Mouse (Mus musculus) intestine, postnatal 0 days (tissue): ENCODE data around the gene Gm10644. TPM values are rescaled to one million over a fixed set of nuclear protein-coding genes. Genes with fewer than 3 reads are reported as not detected.

Experiments
- ATAC-seq: fragments of 200-750 bp; cut with Nextera tagmentation; 2 replicates; pipeline ENCODE4 v1.8.0; 2017; ENCODE audit warnings: mild to moderate bottlenecking, moderate TSS enrichment, moderate library complexity
- H3K27ac ChIP-seq: fragments of 300-500 bp; sonication (generic); 2 replicates; pipeline ENCODE4 v1.5.1; 2014; ENCODE audit warnings: mild to moderate bottlenecking, low read depth, low read length, moderate library complexity
- H3K27me3 ChIP-seq: fragments of 300-500 bp; sonication (generic); replicated peaks from 2 replicates; pipeline ENCODE4 v1.6.1; 2014; ENCODE audit warnings: low read length, mixed read lengths; ENCODE audit not compliant: control insufficient read depth, insufficient read depth
- H3K36me3 ChIP-seq: fragments of 300-500 bp; sonication (generic); 2 replicates; pipeline ENCODE4 v1.6.1; 2014; ENCODE audit warnings: mild to moderate bottlenecking, moderate library complexity; ENCODE audit not compliant: control insufficient read depth, insufficient read depth
- H3K4me1 ChIP-seq: fragments of 300-500 bp; sonication (generic); replicated peaks from 2 replicates; pipeline ENCODE4 v1.6.1; 2014; ENCODE audit warnings: antibody characterized with exemption, low read length, mixed read lengths; ENCODE audit not compliant: control insufficient read depth, insufficient read depth
- H3K4me2 ChIP-seq: fragments of 300-500 bp; sonication (generic); replicated peaks from 2 replicates; pipeline ENCODE4 v1.6.1; 2014; ENCODE audit warnings: low read depth, mild to moderate bottlenecking, moderate library complexity
- H3K4me3 ChIP-seq: fragments of 300-500 bp; sonication (generic); 2 replicates; pipeline ENCODE4 v1.5.1; 2014; ENCODE audit warnings: low read depth, low read length
- H3K9ac ChIP-seq: fragments of 300-500 bp; sonication (generic); 2 replicates; pipeline ENCODE4 v1.6.1; 2014; ENCODE audit warnings: mild to moderate bottlenecking, low read depth, low read length
- H3K9me3 ChIP-seq: fragments of 300-500 bp; sonication (generic); 2 replicates; pipeline ENCODE4 v1.6.1; 2016; ENCODE audit warnings: mixed run types; ENCODE audit not compliant: control insufficient read depth
- CTCF ChIP-seq: sonication (generic); IDR thresholded peaks from 2 replicates; pipeline ENCODE4 v1.5.1; 2016; ENCODE audit warnings: low read depth, mild to moderate bottlenecking, control low read depth, antibody characterized with exemption, moderate library complexity
- WGBS: fragments of 180-500 bp; shearing (Covaris S2); extraction: QIAGEN DNeasy Blood & Tissue Kit; methylation state at CpG from one replicate; pipeline ENCODE4 v1.1.7; 2014; 5-methylcytosine and 5-hydroxymethylcytosine counted together
- polyA plus RNA-seq: library from polyadenylated mRNA; unstranded; fragments of >200 nt; fragmentation: Nextera tagmentation; extraction: Ambion mirVana; gene quantifications from 2 replicates; pipeline ENCODE4 v1.2.1, GENCODE M21; 2015

The Gm10644 gene
- polyA plus RNA-seq, 1 experiment from 2014 or later = 0.12 TPM

DNA sequence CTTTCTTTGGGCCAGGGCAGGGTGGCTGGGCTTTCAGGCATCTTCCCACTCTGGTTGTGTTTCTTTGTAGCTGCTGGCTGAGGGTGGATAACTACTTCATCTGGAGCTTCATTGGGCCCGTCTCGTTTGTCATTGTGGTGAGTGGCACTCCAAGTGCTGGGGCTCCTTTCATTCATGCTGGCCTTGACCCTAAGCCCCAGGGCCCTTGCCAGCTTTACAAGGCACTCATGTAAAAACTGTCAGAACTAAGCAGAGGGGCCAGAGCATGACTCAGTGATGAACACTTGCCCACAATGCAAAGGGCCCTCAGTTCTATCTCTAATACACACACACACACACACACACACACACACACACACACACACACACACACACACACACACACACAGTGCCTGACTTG is 20.0 kb downstream of the Gm10644 start:
- no peak for TF ChIP-seq CTCF
- WGBS = 84% methylated on average over 2 of the region's 2 CpGs

DNA sequence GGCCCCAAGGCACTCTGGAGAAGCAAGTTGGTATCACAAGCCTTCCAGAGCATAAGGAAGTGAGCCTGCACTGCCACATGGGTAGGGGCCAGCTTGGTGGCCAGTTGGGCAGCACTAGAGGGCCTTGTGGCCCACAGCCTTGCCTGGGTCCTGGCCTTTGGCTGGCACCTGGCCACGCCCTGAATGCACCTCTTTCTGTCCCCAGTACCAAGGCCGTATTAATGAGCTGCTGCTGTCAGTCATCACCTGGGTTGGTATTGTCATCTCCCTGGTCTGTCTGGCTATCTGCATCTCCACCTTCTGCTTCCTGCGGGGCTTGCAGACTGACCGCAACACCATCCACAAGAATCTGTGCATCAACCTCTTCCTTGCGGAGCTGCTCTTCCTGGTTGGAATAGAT is 20.8 kb downstream of the Gm10644 start:
- 75% methylated on average over 5 of the region's 5 CpGs for WGBS
- H3K27me3 ChIP-seq = no peaks in the 10 kb centered on the region
- H3K4me1 ChIP-seq = no peaks in the 10 kb centered on the region
- no peaks in the 10 kb centered on the region for H3K9me3 ChIP-seq
- TF ChIP-seq CTCF = no peak
- no peak overlapping the region for H3K4me3 ChIP-seq
- ATAC-seq = no peak
- peaks cover 33% of the 10 kb centered on the region; the same call in 1 of the 2 replicates for H3K36me3 ChIP-seq
- no peak overlapping the region for H3K4me2 ChIP-seq
- H3K27ac ChIP-seq = no peak overlapping the region
- no peak overlapping the region for H3K9ac ChIP-seq

More for the DNA sequence above, 20.0 kb downstream of the Gm10644 start:
- Histone ChIP-seq H3K27me3 (no peaks in the 10 kb centered on the region), H3K36me3 (peaks cover 33% of the 10 kb centered on the region; the same call in 1 of the 2 replicates), H3K9me3 (no peaks in the 10 kb centered on the region), H3K4me1 (no peaks in the 10 kb centered on the region), H3K4me2 (no peak overlapping the region), H3K4me3 (no peak overlapping the region), H3K9ac (no peak overlapping the region), H3K27ac (no peak overlapping the region)
- no peak for ATAC-seq

DNA sequence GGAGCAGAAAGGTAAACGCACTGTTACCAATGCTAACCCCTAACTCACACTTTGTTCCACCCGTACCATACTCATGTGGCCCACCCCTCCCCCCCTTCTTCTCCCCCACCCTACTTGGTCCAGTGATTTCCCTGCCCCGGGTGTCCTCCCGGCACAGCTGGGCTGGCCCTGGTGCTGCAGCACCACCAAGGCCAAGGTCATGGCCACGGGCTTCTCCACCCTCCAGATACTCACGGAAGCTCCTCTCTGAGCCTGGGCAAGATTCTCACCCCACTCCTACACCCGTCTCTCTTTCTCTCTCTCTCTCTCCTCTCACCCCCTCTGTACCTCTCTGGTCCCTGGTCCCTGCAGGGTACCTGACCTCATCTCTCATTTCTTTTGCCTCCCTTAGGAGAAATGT is 28.7 kb downstream of the Gm10644 start:
- no peak for TF ChIP-seq CTCF
- Histone ChIP-seq H3K36me3 (peaks cover 16% of the 10 kb centered on the region; the same call in 1 of the 2 replicates), H3K27me3 (no peaks in the 10 kb centered on the region), H3K4me2 (no peak overlapping the region), H3K9ac (no peak overlapping the region), H3K4me3 (no peak overlapping the region), H3K27ac (no peak overlapping the region), H3K9me3 (no peaks in the 10 kb centered on the region), H3K4me1 (no peaks in the 10 kb centered on the region)
- 68% methylated on average over 7 of the region's 7 CpGs for WGBS
- ATAC-seq = no peak

DNA sequence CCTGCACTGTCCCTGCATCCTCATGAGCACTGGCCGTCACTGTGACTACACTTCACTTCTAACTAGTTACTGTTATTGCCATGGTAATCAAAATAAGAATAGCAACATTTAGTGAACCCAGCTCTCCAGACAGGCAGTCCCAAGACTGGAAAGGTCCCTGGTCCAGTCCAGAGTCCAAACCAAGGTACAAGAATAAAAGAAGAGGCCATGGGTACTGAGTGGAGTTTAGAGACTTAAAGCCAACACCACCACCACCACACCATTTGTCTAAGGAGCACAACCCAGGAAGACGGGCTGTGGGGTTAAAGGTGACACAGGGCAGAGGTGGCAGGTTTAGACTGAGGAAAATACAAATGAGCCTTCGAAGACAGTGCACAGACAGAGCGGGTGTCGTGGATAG is 30.4 kb downstream of the Gm10644 start:
- ATAC-seq = peak; percentile 22; the same call in 1 of the 2 replicates
- no peak overlapping the region for H3K4me2 ChIP-seq
- H3K9me3 ChIP-seq = no peaks in the 10 kb centered on the region
- no peaks in the 10 kb centered on the region for H3K4me1 ChIP-seq
- peaks cover 12% of the 10 kb centered on the region; the same call in 1 of the 2 replicates for H3K36me3 ChIP-seq
- no peak overlapping the region for H3K27ac ChIP-seq
- no peaks in the 10 kb centered on the region for H3K27me3 ChIP-seq
- no peak overlapping the region for H3K9ac ChIP-seq
- no peak overlapping the region for H3K4me3 ChIP-seq
- WGBS = 90% methylated on average over 5 of the region's 5 CpGs
- no peak for TF ChIP-seq CTCF

DNA sequence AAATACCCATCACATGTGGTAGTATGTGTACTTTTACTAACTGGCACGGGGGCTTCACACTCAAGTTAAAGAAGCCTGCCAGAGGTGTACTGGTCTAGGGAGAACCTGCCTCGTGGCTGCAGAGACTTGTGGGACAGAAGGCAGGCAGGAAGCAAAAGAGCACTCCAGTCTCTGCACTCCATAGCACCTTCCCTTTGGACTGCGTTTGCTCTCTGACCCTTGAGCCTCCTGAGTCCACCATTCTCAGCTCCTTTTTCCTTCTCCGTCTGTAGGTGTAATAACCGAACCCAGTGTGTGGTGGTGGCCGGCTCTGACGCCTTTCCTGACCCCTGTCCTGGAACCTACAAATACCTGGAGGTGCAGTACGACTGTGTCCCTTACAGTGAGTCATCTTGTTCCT is 32.3 kb downstream of the Gm10644 start:
- H3K4me2 ChIP-seq = no peak overlapping the region
- no peak overlapping the region for H3K27ac ChIP-seq
- no peak overlapping the region for H3K4me3 ChIP-seq
- no peak for ATAC-seq
- H3K9me3 ChIP-seq = no peaks in the 10 kb centered on the region
- H3K27me3 ChIP-seq = no peaks in the 10 kb centered on the region
- 88% methylated on average over 8 of the region's 8 CpGs for WGBS
- H3K4me1 ChIP-seq = no peaks in the 10 kb centered on the region
- no peak for TF ChIP-seq CTCF
- H3K9ac ChIP-seq = no peak overlapping the region
- peaks cover 12% of the 10 kb centered on the region; the same call in 1 of the 2 replicates for H3K36me3 ChIP-seq

- no peaks in the 10 kb centered on the region for H3K9me3 ChIP-seq
- no peak overlapping the region for H3K27ac ChIP-seq
- WGBS = 75% methylated on average over 3 of the region's 3 CpGs
- no peak for ATAC-seq
- H3K9ac ChIP-seq = no peak overlapping the region
- H3K4me3 ChIP-seq = no peak overlapping the region
- H3K27me3 ChIP-seq = no peaks in the 10 kb centered on the region
- no peak overlapping the region for H3K4me2 ChIP-seq
- peak; percentile 93 for TF ChIP-seq CTCF
- peaks cover 12% of the 10 kb centered on the region; the same call in 1 of the 2 replicates for H3K36me3 ChIP-seq
- no peaks in the 10 kb centered on the region for H3K4me1 ChIP-seq
These were observed 33.4 kb downstream of the Gm10644 start for GRCm38 (mm10) chr8:83921558-83921957.

DNA sequence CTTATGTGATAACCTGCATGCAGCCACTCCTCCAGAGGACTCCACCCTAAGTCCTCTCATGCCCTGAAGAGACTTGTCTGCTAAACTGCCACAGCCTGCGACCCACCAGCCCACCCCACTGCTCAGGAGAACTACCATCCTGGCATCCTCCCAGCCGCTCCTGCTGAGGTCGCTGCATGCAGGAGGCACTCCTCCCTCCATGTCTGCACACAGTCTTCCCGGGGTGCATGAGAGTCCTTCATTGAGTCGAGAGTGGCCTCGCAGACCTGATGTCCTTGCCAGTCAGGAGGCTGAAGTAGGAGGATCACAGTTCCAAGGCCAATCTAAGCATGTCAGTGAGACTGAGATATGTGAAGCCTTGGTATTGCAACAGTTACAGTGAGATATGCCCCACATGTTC is 37.4 kb downstream of the Gm10644 start:
- no peak for ATAC-seq
- Histone ChIP-seq H3K4me1 (no peaks in the 10 kb centered on the region), H3K9ac (no peak overlapping the region), H3K27ac (no peak overlapping the region), H3K36me3 (0 out of 2 replicates have a peak, but pooled peaks cover 3% of the 10 kb centered on the region), H3K27me3 (no peaks in the 10 kb centered on the region), H3K4me2 (no peak overlapping the region), H3K9me3 (no peaks in the 10 kb centered on the region), H3K4me3 (no peak overlapping the region)
- 69% methylated on average over 6 of the region's 6 CpGs for WGBS
- no peak for TF ChIP-seq CTCF
